12 mouse cellular contexts compared by ENCODE assay signal in genomic region chr17:34934830-34935229, GRCm38 (mm10). TPM values are rescaled to one million over a fixed set of nuclear protein-coding genes. Genes with fewer than 3 reads are reported as not detected.
DNase-seq lines count a peak whose midpoint lies in the region; ATAC-seq lines count a peak whose summit lies in the region.
"Had no signal": no experiment of that assay in that cellular context is flagged by ENCODE, and none has a peak within 500 bp of the region (broad histone marks: within the 10 kb centered on the region; RNA-seq: fewer than 3 reads in every experiment).

No protein-coding gene starts in this region.

- H3K4me2 ChIP-seq in kidney, embryonic 15.5 days, result peak overlapping the region; percentile 29; the same call in 1 of the 2 replicates
- no peak overlapping the region for H3K4me2 ChIP-seq in forebrain, embryonic 16.5 days (ENCODE audit: low read length)

- H3K9ac ChIP-seq in kidney, embryonic 15.5 days, result no peak overlapping the region
- no peak overlapping the region for H3K9ac ChIP-seq in forebrain, embryonic 16.5 days (replicated peaks; ENCODE audit: low read depth, low read length)

- ATAC-seq in kidney, embryonic 15.5 days (replicated peaks; ENCODE audit: low FRiP score), result no peak
- 0 out of 2 replicates have a peak, but pooled peaks have one; percentile 10 for ATAC-seq in megakaryocyte progenitor cell, adult 5-6 weeks (replicated peaks; ENCODE audit: poor library complexity)
- no peak for ATAC-seq in forebrain, embryonic 16.5 days

- H3K27ac ChIP-seq in kidney, embryonic 15.5 days, result peak overlapping the region; percentile 45; the same call in 1 of the 2 replicates
- no peak overlapping the region for H3K27ac ChIP-seq in forebrain, embryonic 16.5 days (ENCODE audit: low read length)

- H3K27me3 ChIP-seq in kidney, embryonic 15.5 days, result no peaks in the 10 kb centered on the region
- H3K27me3 ChIP-seq in forebrain, embryonic 16.5 days (replicated peaks; ENCODE audit: control insufficient read depth, insufficient read depth, low read length), result no peaks in the 10 kb centered on the region

- H3K4me1 ChIP-seq in kidney, embryonic 15.5 days, result peaks cover 30% of the 10 kb centered on the region
- peaks cover 9% of the 10 kb centered on the region for H3K4me1 ChIP-seq in forebrain, embryonic 16.5 days (replicated peaks; ENCODE audit: control insufficient read depth, insufficient read depth, low read length)

- DNase-seq in lung, postnatal 4 days, result peak; percentile 52 to 57
- DNase-seq in lung, postnatal 25 days (ENCODE audit: low spot score), result no peak
- peak; percentile 31 for DNase-seq in heart, adult 8-10 months (ENCODE audit: low spot score)
- no peak for DNase-seq in right cerebral cortex, adult 2 months (ENCODE audit: low spot score in 2 of 2)
- DNase-seq: cerebellum, postnatal 10 days had no signal

- H3K36me3 ChIP-seq in kidney, embryonic 15.5 days, result peaks cover 18% of the 10 kb centered on the region
- H3K36me3 ChIP-seq in forebrain, embryonic 16.5 days (ENCODE audit: control insufficient read depth, insufficient read depth), result no peaks in the 10 kb centered on the region; the same call in 1 of the 2 replicates

- H3K4me3 ChIP-seq in kidney, embryonic 15.5 days (replicated peaks), result no peak overlapping the region
- no peak overlapping the region for H3K4me3 ChIP-seq in forebrain, embryonic 16.5 days (replicated peaks; ENCODE audit: low read length)
- H3K4me3 ChIP-seq: erythroblast, embryonic 14.5 days had no signal

- 48% methylated on average over 8 of the region's 8 CpGs for WGBS in kidney, embryonic 15.5 days
- 55% methylated on average over 8 of the region's 8 CpGs for WGBS in forebrain, embryonic 16.5 days

- no peaks in the 10 kb centered on the region for H3K9me3 ChIP-seq in kidney, embryonic 15.5 days (replicated peaks)
- H3K9me3 ChIP-seq in forebrain, embryonic 16.5 days (ENCODE audit: control insufficient read depth, low read length), result no peaks in the 10 kb centered on the region
- H3K9me3 ChIP-seq: G1E had no signal

RNA-seq across cellular contexts. Expression of gene Neu1, which starts 3.8 kb away (rescaled TPM):
- total RNA-seq in heart, adult 8-10 months (2022), result 10 to 100 TPM; 13.0 to 16.1 (median 14.4) TPM
- 33.7 and 37.0 TPM in 2 replicates for polyA plus RNA-seq in kidney, embryonic 15.5 days (2015; fragmentation: Nextera tagmentation; extraction: Ambion mirVana)
- 21.6 and 24.5 TPM in 2 replicates for total RNA-seq in megakaryocyte progenitor cell, adult 5-6 weeks (2015)
- 28.4 and 29.8 TPM in 2 replicates for total RNA-seq in megakaryocyte progenitor cell, adult 5-6 weeks (2017)
- polyA plus RNA-seq in forebrain, embryonic 16.5 days (2015; fragmentation: Nextera tagmentation; extraction: Ambion mirVana), result 31.8 and 36.8 TPM in 2 replicates

RNA-seq across cellular contexts. Expression of gene Slc44a4, which starts 20.6 kb away (rescaled TPM):
- not detected for total RNA-seq in heart, adult 8-10 months (2022)
- polyA plus RNA-seq in kidney, embryonic 15.5 days (2015; fragmentation: Nextera tagmentation; extraction: Ambion mirVana), result 12.4 and 13.0 TPM in 2 replicates
- 0.81 and 1.8 TPM in 2 replicates for total RNA-seq in megakaryocyte progenitor cell, adult 5-6 weeks (2015)
- total RNA-seq in megakaryocyte progenitor cell, adult 5-6 weeks (2017), result 0.61 and 0.75 TPM in 2 replicates
- polyA plus RNA-seq in forebrain, embryonic 16.5 days (2015; fragmentation: Nextera tagmentation; extraction: Ambion mirVana), result 0.09 TPM in 1 of 2 replicates, not detected in the other
- total RNA-seq: G1E had no signal
- polyA plus RNA-seq: erythroblast, embryonic 14.5 days; G1E had no signal

RNA-seq across cellular contexts. Expression of gene Hspa1b, which starts 24.2 kb away (rescaled TPM):
- 1 to 10 TPM; 1.4 to 5.5 (median 2.6) TPM for total RNA-seq in heart, adult 8-10 months (2022)
- polyA plus RNA-seq in kidney, embryonic 15.5 days (2015; fragmentation: Nextera tagmentation; extraction: Ambion mirVana), result 0.49 and 0.53 TPM in 2 replicates
- 19.3 and 27.4 TPM in 2 replicates for total RNA-seq in megakaryocyte progenitor cell, adult 5-6 weeks (2015)
- total RNA-seq in megakaryocyte progenitor cell, adult 5-6 weeks (2017), result 22.7 and 24.4 TPM in 2 replicates
- 0.14 TPM in 1 of 2 replicates, not detected in the other for polyA plus RNA-seq in forebrain, embryonic 16.5 days (2015; fragmentation: Nextera tagmentation; extraction: Ambion mirVana)

RNA-seq across cellular contexts. Expression of gene Gm20481, which starts 34.9 kb away (rescaled TPM):
- total RNA-seq in heart, adult 8-10 months (2022), result not detected
- not detected in 2 replicates for polyA plus RNA-seq in kidney, embryonic 15.5 days (2015; fragmentation: Nextera tagmentation; extraction: Ambion mirVana)
- total RNA-seq in megakaryocyte progenitor cell, adult 5-6 weeks (2015), result not detected in 2 replicates
- total RNA-seq in megakaryocyte progenitor cell, adult 5-6 weeks (2017), result not detected in 2 replicates
- not detected in 2 replicates for polyA plus RNA-seq in forebrain, embryonic 16.5 days (2015; fragmentation: Nextera tagmentation; extraction: Ambion mirVana)
- total RNA-seq: liver, adult 2 months had no signal
- polyA plus RNA-seq: erythroblast, embryonic 14.5 days; G1E; liver, adult 2 months; urinary bladder, adult 2 months had no signal

RNA-seq across cellular contexts. Expression of gene Ehmt2, which starts 36.6 kb away (rescaled TPM):
- total RNA-seq in heart, adult 8-10 months (2022), result 10 to 100 TPM; 41.5 to 45.8 (median 42.4) TPM
- polyA plus RNA-seq in kidney, embryonic 15.5 days (2015; fragmentation: Nextera tagmentation; extraction: Ambion mirVana), result 80.1 and 93.7 TPM in 2 replicates
- 72.4 and 73.5 TPM in 2 replicates for total RNA-seq in megakaryocyte progenitor cell, adult 5-6 weeks (2015)
- 107 and 108 TPM in 2 replicates for total RNA-seq in megakaryocyte progenitor cell, adult 5-6 weeks (2017)
- polyA plus RNA-seq in forebrain, embryonic 16.5 days (2015; fragmentation: Nextera tagmentation; extraction: Ambion mirVana), result 107 and 121 TPM in 2 replicates

Comparison
In these comparisons a context has a peak if more than half of its experiments do, and no peak if none do; other contexts are left out.
1. DNase-seq: peak in lung, postnatal 4 days (2 of 2) and heart, adult 8-10 months (single experiment); none in lung, postnatal 25 days (single experiment) and right cerebral cortex, adult 2 months (0 of 2).